Mouse (Mus musculus) heart, embryonic 13.5 days (tissue): ENCODE results near the gene Slc27a4. TPM values are rescaled to one million over a fixed set of nuclear protein-coding genes. Genes with fewer than 3 reads are reported as not detected.

Experiments
- ATAC-seq: fragments of 200-750 bp; cut with Nextera tagmentation; 2 replicates; pipeline ENCODE4 v1.8.0; 2017; ENCODE audit warnings: moderate TSS enrichment; ENCODE audit not compliant: insufficient number of reproducible peaks, low FRiP score, low TSS enrichment; ENCODE audit errors: extremely low read depth
- H3K27ac ChIP-seq: fragments of 300-500 bp; sonication (generic); replicated peaks from 2 replicates; pipeline ENCODE4 v1.5.1; 2015; ENCODE audit warnings: moderate library complexity, mild to moderate bottlenecking, inconsistent platforms
- H3K27me3 ChIP-seq: fragments of 300-500 bp; sonication (generic); replicated peaks from 2 replicates; pipeline ENCODE4 v1.6.1; 2015; ENCODE audit warnings: mild to moderate bottlenecking, inconsistent platforms
- H3K36me3 ChIP-seq: fragments of 300-500 bp; sonication (generic); 2 replicates; pipeline ENCODE4 v1.6.1; 2015; ENCODE audit warnings: mild to moderate bottlenecking, inconsistent platforms
- H3K4me1 ChIP-seq: fragments of 300-500 bp; sonication (generic); 2 replicates; pipeline ENCODE4 v1.6.1; 2015; ENCODE audit warnings: inconsistent platforms
- H3K4me2 ChIP-seq: fragments of 300-500 bp; sonication (generic); 2 replicates; pipeline ENCODE4 v1.6.1; 2015; ENCODE audit warnings: inconsistent platforms, mild to moderate bottlenecking, moderate library complexity
- H3K4me3 ChIP-seq: fragments of 300-500 bp; sonication (generic); 2 replicates; pipeline ENCODE4 v1.5.1; 2015; ENCODE audit warnings: moderate library complexity, mild to moderate bottlenecking, inconsistent platforms
- H3K9ac ChIP-seq: fragments of 300-500 bp; sonication (generic); 2 replicates; pipeline ENCODE4 v1.6.1; 2015; ENCODE audit warnings: inconsistent platforms, mild to moderate bottlenecking, moderate library complexity
- H3K9me3 ChIP-seq: fragments of 300-500 bp; sonication (generic); 2 replicates; pipeline ENCODE4 v1.6.1; 2016; ENCODE audit warnings: inconsistent platforms
- whole genome bisulfite sequencing: fragments of 180-500 bp; shearing (Covaris S2); methylation state at CpG from one replicate; pipeline ENCODE4 v1.1.7; 2015; ENCODE audit warnings: mixed read lengths; 5-methylcytosine and 5-hydroxymethylcytosine counted together
- polyA plus RNA-seq: library from polyadenylated mRNA; unstranded; fragments of >200 nt; fragmentation: Nextera tagmentation; extraction: Ambion mirVana; gene quantifications from 2 replicates; pipeline ENCODE4 v1.2.1, GENCODE M21; 2015

The Slc27a4 gene
- polyA plus RNA-seq, 1 experiment from 2014 or later = 9.2 TPM

GRCm38 (mm10) chr2:29846061-29846853 is 43.8 kb downstream of the Slc27a4 start:
- Histone ChIP-seq H3K4me1 (peaks cover 10% of the 10 kb centered on the region), H3K27ac (no peak overlapping the region), H3K36me3 (peaks cover 34% of the 10 kb centered on the region), H3K27me3 (peaks cover 74% of the 10 kb centered on the region), H3K4me3 (peak overlapping the region; percentile 42), H3K9me3 (no peaks in the 10 kb centered on the region), H3K9ac (peak overlapping the region; percentile 67), H3K4me2 (peak overlapping the region; percentile 63)
- WGBS = 9% methylated on average over 47 of the region's 47 CpGs
- no peak for ATAC-seq

DNA sequence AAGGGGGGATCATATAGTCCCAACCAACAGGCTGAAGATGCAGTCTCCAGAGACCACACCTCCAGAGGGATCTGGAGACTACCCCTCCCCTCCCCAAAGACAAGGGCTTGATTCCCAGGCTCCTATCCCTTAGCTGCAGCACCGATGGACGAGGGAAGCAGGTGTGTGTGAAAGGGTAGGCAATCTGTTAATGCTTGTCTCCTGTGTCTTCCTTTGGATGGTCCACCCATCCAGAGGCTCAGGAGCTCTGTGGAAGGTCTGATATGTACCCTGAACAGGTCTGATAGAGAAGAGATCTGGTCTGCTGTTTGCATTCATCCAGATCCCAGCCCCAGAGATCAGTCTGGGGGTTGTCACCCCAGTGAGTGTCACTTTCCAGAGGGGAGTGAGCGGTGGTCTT is 44.5 kb downstream of the Slc27a4 start:
- Histone ChIP-seq H3K9ac (no peak overlapping the region), H3K4me3 (no peak overlapping the region), H3K27ac (no peak overlapping the region), H3K27me3 (peaks cover 74% of the 10 kb centered on the region), H3K4me1 (peaks cover 10% of the 10 kb centered on the region), H3K9me3 (no peaks in the 10 kb centered on the region), H3K4me2 (no peak overlapping the region), H3K36me3 (peaks cover 27% of the 10 kb centered on the region)
- no peak for ATAC-seq
- WGBS = 58% methylated on average over 3 of the region's 3 CpGs

DNA sequence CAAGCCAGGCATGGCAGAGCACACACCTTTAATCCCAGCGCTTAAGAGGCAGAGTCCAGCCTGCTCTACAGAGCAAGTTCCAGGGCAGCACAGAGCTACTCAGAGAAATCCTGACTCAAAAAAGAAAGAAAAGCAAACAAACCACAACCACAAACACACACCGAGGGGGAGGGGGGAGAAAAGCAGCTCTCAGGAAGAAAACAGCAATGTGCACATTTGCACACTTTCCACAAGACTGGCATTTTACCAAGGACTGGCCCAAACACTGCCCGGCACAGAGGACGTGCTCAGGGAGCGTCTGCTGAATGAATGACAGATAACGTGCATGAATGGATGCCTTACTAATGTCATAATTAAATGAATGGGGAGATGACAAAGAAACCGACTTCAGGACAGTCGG is 46.6 kb downstream of the Slc27a4 start:
- H3K27ac ChIP-seq = no peak overlapping the region
- H3K27me3 ChIP-seq = peaks cover 56% of the 10 kb centered on the region
- no peak overlapping the region for H3K4me3 ChIP-seq
- H3K36me3 ChIP-seq = peaks cover 6% of the 10 kb centered on the region
- no peak overlapping the region for H3K4me2 ChIP-seq
- no peak for ATAC-seq
- peaks cover 10% of the 10 kb centered on the region for H3K4me1 ChIP-seq
- H3K9ac ChIP-seq = no peak overlapping the region
- no peaks in the 10 kb centered on the region for H3K9me3 ChIP-seq
- WGBS = 62% methylated on average over 8 of the region's 8 CpGs

DNA sequence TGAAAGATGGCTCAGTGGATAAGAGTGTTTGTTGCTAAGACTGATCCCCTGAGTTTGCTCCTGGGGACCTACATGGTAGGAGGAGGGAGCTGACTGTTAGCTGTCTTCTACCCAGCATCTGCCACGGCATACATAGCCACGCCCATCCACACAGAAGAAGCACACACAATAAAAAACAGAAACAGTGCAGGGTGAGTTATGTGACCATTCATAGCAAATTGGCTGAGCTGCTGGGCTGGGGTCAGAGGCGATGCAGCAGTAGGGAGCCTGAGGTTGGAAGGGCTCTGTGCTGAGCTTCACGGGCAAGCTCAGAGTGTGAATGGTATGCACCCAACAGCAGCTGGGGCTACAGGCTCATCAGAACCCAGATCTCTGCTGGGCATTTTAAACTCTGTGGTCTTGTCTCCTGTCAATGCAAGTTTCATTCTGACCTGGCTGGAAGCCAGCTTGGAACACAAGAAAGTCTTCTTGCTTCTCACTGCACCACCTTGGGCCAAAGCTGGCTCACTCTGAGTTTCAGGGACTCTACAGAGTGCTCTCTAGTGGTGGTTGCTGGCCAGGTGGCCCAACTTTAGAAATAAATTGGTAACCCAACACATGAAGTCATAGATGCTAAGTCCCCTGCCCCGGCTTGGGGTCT is 47.5 kb downstream of the Slc27a4 start:
- no peak for ATAC-seq
- Histone ChIP-seq H3K27me3 (peaks cover 48% of the 10 kb centered on the region), H3K4me1 (peaks cover 10% of the 10 kb centered on the region), H3K36me3 (no peaks in the 10 kb centered on the region), H3K4me3 (no peak overlapping the region), H3K9me3 (no peaks in the 10 kb centered on the region), H3K4me2 (no peak overlapping the region), H3K27ac (no peak overlapping the region), H3K9ac (no peak overlapping the region)
- 51% methylated on average over 5 of the region's 5 CpGs for WGBS

DNA sequence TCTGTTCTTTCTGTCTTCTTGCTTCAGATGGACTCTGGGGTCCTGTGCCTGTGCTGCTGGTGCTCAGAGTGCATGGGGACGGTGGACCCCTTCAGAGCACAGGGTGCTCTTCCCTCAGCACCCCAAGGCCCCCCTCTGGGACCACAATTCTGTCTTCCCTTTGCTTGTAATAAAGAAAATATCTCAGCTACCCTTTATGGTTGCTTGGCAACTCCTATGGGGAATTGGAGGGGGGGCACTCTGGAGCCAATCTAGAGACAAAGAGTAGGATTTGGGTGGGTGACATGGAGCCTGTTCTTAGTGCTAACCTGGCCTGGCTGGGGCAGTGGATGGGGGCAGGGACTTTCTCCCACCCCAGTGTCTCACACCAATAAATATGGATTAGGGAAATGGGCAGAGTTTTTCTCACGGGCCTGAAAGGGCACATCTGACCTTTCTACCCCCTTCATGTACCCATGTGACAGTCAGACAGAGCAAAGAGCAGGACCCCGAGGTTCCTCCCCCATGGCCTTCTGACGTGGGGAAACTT is 50.6 kb downstream of the Slc27a4 start:
- H3K9ac ChIP-seq = no peak overlapping the region
- ATAC-seq = no peak
- H3K36me3 ChIP-seq = no peaks in the 10 kb centered on the region
- no peaks in the 10 kb centered on the region for H3K4me1 ChIP-seq
- H3K4me2 ChIP-seq = no peak overlapping the region
- H3K4me3 ChIP-seq = no peak overlapping the region
- no peak overlapping the region for H3K27ac ChIP-seq
- peaks cover 40% of the 10 kb centered on the region for H3K27me3 ChIP-seq
- WGBS = 56% methylated on average over 4 of the region's 4 CpGs
- no peaks in the 10 kb centered on the region for H3K9me3 ChIP-seq

GRCm38 (mm10) chr2:29853736-29854135 is 51.3 kb downstream of the Slc27a4 start:
- Histone ChIP-seq H3K4me2 (no peak overlapping the region), H3K27me3 (peaks cover 39% of the 10 kb centered on the region), H3K4me3 (no peak overlapping the region), H3K9me3 (no peaks in the 10 kb centered on the region), H3K4me1 (no peaks in the 10 kb centered on the region), H3K36me3 (no peaks in the 10 kb centered on the region), H3K27ac (no peak overlapping the region), H3K9ac (no peak overlapping the region)
- no peak for ATAC-seq
- 66% methylated on average over 5 of the region's 5 CpGs for WGBS

GRCm38 (mm10) chr2:29855585-29856210 is 53.3 kb downstream of the Slc27a4 start:
- no peak for ATAC-seq
- Histone ChIP-seq H3K4me3 (no peak overlapping the region), H3K27ac (no peak overlapping the region), H3K9me3 (no peaks in the 10 kb centered on the region), H3K36me3 (no peaks in the 10 kb centered on the region), H3K4me2 (no peak overlapping the region), H3K27me3 (peaks cover 31% of the 10 kb centered on the region), H3K9ac (no peak overlapping the region), H3K4me1 (no peaks in the 10 kb centered on the region)
- WGBS = 77% methylated on average over 10 of the region's 10 CpGs

- no peaks in the 10 kb centered on the region for H3K36me3 ChIP-seq
- peak overlapping the region; percentile 21; the same call in 1 of the 2 replicates for H3K9ac ChIP-seq
- H3K27ac ChIP-seq = no peak overlapping the region
- no peak overlapping the region for H3K4me2 ChIP-seq
- no peaks in the 10 kb centered on the region for H3K9me3 ChIP-seq
- peaks cover 31% of the 10 kb centered on the region for H3K27me3 ChIP-seq
- no peak overlapping the region for H3K4me3 ChIP-seq
- H3K4me1 ChIP-seq = no peaks in the 10 kb centered on the region
- 32% methylated on average over 19 of the region's 19 CpGs for WGBS
- no peak for ATAC-seq
Measured at GRCm38 (mm10) chr2:29856451-29857260, 54.2 kb downstream of the Slc27a4 start.

- Histone ChIP-seq H3K4me3 (no peak overlapping the region), H3K9me3 (no peaks in the 10 kb centered on the region), H3K36me3 (no peaks in the 10 kb centered on the region), H3K27me3 (peaks cover 31% of the 10 kb centered on the region), H3K4me2 (no peak overlapping the region), H3K9ac (no peak overlapping the region), H3K27ac (no peak overlapping the region), H3K4me1 (no peaks in the 10 kb centered on the region)
- WGBS = 26% methylated on average over 2 of the region's 2 CpGs
- ATAC-seq = no peak
Measured at GRCm38 (mm10) chr2:29857341-29857740, 54.9 kb downstream of the Slc27a4 start.

- Histone ChIP-seq H3K4me2 (no peak overlapping the region), H3K9me3 (no peaks in the 10 kb centered on the region), H3K27me3 (peaks cover 34% of the 10 kb centered on the region), H3K36me3 (no peaks in the 10 kb centered on the region), H3K27ac (no peak overlapping the region), H3K9ac (no peak overlapping the region), H3K4me3 (no peak overlapping the region), H3K4me1 (no peaks in the 10 kb centered on the region)
- whole genome bisulfite sequencing = 69% methylated on average over 5 of the region's 5 CpGs
- ATAC-seq = no peak
Measured at GRCm38 (mm10) chr2:29857967-29858366, 55.5 kb downstream of the Slc27a4 start.
